Mouse (Mus musculus) megakaryocyte-erythroid progenitor cell, adult 5-6 weeks (primary cell): ENCODE measurements around the gene Pkd2l1. TPM values are rescaled to one million over a fixed set of nuclear protein-coding genes. Genes with fewer than 3 reads are reported as not detected.

Experiments
- ATAC-seq: replicated peaks from 2 replicates; pipeline ENCODE4 v1.8.0; 2016; ENCODE audit warnings: mild to moderate bottlenecking, inconsistent platforms; ENCODE audit not compliant: severe bottlenecking, poor library complexity, low FRiP score, low TSS enrichment
- total RNA-seq, 2 experiments: library from RNA; stranded (forward) in 1 of 2; stranded (reverse) in 1 of 2; fragments of 200-1000, 215-1000 nt in 1 of 2; fragments of >200 nt in 1 of 2; fragmentation: Nextera tagmentation in 1 of 2; gene quantifications; 2 replicates each; pipeline ENCODE4 v1.2.3; 2014 to 2017

Gene Pkd2l1
- total RNA-seq (2014; fragmentation: Nextera tagmentation) (0.04 TPM in 1 of 2 replicates, not detected in the other), total RNA-seq (2017) (not detected in 2 replicates)

DNA sequence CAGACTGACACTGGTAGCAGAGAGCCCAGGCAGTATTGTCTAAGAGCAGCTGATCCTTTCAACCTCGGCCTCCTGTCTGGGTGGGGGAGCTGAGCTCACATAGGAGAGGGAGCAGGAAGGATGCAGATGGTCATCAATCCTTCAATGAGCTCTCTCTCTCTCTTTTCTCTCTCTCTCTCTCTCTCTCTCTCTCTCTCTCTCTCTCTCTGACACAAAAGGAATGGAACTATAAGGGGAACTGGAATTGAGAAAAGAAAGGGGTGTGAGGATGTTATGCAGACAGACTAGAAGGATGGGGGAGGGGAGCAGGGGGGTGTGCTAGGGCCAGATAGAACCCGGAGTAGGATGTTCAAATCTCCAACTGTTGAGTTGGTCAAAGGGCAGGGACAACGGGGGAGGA lies at the start of gene Pkd2l1:
Pkd2l1 (minus strand) TSS at position 101 of the 400 bp plus-strand sequence.
- ATAC-seq = no peak

DNA sequence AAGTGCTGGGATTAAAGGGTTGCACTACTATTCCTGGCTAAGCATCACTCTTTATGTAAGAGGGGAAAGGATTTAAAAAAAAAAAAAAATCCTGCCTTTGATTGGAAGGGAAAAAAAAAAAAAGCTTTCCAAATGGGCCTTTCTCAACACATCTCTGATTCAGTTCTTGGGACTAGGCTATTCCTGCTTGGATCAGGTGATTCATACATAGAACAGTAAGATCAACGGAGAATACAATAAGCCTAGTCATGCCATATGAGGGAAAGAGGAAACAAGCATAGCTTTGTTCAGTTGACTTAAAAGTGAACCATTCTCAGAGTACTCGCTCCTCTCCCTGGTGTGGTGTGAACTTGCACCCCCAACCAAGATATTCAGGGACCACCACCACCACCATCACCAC lies 46.7 kb upstream of the Pkd2l1 start:
- no peak for ATAC-seq

DNA sequence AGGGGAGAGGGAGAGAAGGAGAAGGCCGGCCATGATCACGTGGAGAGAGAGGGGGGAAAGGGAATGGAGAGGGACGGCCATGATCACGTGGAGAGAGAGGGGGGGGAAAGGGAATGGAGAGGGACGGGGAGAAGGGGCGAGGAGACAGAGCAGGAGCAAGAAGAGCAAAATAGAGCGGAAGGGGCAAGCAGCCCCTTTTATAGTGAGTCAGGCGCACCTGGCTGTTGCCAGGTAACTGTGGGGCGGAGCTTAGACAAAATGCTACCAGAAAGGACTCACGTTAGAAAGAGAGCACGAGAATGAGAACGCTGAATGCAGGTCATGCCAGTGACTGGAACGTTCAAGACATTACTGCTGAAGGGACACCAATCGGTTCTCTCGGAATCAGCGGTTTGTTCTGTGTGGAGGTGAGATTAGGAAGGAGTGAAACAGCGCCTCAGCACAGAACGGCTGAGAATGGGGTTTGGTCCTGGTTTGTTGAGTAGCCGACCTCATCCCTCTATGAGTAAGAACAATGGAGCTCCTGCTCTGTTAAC lies 45.3 kb upstream of the Pkd2l1 start:
- 0 out of 2 replicates have a peak, but pooled peaks have one; percentile 52 for ATAC-seq

DNA sequence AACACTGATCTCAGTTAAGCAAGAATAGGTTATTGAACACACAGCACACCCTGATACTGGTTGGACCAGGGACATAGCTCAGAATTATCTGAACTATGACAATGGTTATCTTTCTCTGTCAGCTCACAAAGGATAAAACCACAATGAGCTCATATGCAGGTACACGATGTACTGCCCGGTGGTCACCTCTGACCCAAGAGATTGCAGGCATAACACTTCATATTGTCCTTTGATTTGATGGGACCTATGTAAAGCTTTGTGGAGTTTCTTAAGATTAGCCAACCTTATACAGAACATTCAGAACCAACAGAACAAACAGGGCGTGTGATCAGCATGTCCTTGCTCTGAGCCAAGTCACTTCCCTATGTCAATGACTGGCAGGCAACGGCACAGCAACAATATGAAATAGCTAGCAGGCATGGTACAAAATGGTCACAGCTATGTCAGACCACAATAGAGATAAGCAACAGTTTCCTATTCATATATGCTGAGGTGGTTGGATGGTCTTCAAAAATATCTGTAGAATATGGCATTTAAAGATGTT lies 39.4 kb upstream of the Pkd2l1 start:
- no peak for ATAC-seq

DNA sequence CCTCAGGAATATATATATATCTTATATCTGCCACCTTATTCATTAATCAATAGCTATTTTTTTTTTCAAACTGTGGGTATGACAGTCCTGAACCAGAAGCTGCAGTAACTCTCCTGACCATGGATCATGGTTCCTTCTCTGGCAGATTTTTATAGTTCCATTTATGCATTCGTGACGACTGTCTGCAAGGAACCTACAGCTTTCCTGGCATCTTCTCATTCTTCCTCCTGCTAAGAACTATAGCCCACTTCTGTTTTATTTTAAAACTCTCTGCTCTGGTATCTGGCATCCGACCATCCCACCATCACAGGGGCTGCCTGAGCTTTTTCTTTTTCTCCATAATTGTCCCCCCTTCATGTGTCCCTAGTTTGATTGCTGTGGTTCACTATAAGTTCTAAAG lies 38.0 kb upstream of the Pkd2l1 start:
- ATAC-seq = no peak

DNA sequence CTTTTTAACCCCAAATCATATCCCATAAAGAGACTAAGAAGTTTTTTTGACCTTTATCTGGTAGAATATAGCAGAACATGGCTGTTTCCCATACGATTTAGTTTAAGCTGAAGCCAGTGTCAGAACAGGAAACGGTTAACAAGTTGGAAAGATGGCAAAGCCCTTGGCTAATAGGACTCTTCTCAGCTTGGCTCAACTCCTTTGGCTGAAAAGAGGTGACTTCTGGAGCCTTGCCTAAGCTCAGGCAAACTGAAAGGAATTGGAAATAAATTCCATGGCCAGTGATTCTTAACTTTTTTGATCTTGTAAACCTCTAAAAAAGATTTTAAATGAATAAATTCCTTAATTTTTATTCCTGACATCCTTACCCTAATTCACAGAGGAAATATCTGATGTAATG lies 37.5 kb upstream of the Pkd2l1 start:
- ATAC-seq = no peak

GRCm38 (mm10) chr19:44225728-44226127 lies 33.5 kb upstream of the Pkd2l1 start:
- peak; percentile 65 for ATAC-seq

GRCm38 (mm10) chr19:44217958-44218525 lies 25.8 kb upstream of the Pkd2l1 start:
- ATAC-seq = no peak

DNA sequence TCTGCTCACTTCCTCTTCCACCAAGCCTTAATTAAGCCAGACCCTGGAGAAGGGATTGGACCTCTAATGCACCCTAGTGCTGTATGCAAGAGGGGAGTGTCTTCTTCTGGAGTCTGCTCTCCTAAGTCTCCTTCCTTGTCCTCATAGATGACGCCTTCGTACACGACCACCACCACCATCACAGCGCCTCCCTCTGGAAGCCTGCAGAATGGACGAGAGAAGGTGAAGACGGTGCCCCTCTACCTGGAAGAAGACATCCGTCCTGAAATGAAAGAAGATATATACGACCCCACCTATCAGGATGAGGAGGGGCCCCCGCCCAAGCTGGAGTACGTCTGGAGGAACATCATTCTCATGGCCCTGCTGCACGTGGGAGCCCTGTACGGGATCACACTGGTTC lies 23.0 kb upstream of the Pkd2l1 start:
- ATAC-seq = no peak

DNA sequence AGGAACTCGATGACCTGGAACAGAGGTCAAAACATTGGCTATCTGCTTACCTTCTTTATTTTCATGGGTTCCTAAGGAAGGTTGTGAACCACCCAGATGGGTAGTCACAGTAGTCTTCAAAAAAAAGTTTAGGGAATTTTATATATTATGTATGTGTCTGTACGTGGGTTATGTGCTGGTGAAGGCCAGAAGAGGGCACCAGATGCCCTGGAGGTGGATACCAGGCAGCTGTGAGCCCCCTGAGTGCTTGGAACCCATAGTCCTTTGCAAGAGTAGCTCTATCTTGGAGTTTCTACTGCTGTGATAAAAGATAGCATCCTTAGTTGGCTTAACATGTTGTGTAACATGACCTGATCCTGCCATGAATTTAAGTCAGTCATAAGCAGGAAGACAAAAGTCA lies 14.8 kb upstream of the Pkd2l1 start:
- peak; percentile 65; the same call in 1 of the 2 replicates for ATAC-seq

DNA sequence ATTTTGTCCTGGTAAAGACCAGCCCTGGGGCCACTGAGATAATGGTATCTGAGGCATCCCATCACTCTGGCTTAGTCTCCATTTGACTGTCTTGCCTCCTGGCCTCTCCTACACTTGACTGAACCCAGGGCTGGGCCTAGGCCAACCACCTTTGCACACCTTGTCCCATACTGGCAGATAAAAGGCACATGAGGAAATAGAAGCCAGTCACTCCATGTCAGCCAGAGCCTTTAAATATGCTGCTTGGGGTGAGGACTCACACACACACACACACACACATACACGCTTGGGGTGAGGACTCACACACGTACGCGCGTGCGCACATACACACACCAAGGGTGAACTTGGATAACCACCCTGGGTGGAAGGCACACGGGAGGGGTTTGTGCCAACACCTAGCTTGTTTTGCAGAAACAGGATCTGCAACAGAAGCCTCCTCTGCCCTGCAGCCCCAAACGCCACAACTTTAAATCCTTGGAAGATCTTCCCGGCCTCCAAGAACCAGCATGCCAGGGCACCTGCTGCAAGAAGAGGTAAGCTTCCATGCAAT lies 10.8 kb upstream of the Pkd2l1 start, which contains the start of gene Scd3:
Scd3 (plus strand) TSS at position 255 of the 550 bp plus-strand sequence.
- ATAC-seq = 0 out of 2 replicates have a peak, but pooled peaks have one; percentile 26

DNA sequence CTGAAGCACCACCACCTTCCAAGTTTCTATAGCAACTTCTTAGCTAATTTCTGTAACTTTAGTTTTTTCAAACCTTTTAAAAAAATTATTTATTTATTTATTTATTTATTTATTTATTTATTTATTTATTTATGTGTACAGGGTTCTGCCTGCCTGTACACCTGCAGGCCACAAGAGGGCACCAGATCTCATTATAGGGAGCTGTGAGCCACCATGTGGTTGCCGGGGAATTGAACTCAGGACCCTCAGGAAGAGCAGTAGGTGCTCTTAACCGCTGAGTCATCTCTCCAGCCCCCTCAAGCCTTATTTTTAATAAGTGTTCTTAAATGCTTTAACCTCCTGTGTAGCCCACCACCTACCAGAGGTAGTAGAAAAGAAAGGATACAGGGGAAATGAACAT lies 6.7 kb upstream of the Pkd2l1 start:
- ATAC-seq = no peak

DNA sequence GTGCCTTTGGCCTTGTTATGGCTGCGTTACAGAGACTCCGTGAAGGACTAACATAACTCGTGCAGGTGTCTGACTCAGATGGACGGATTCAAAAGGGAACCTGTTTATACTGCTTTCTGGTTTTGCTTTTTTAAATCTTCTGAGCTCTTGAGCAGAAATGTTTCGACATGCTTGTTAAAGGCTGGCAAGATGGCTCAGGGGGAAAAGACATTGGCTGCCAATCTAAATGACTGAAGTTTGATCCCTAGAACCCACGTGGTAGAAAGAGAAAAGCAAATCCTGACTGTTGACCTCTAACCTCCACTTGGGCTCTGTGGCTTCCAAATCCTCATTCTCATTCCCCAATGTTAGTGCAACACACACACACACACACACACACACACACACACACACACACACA lies 6.3 kb upstream of the Pkd2l1 start:
- no peak for ATAC-seq

- peak; percentile 51 for ATAC-seq
Measured at GRCm38 (mm10) chr19:44197053-44197852, 5.0 kb upstream of the Pkd2l1 start.

GRCm38 (mm10) chr19:44195138-44195537 lies 2.9 kb upstream of the Pkd2l1 start:
- ATAC-seq = peak; percentile 67; the same call in 1 of the 2 replicates

GRCm38 (mm10) chr19:44193906-44194305 lies 1.7 kb upstream of the Pkd2l1 start:
- no peak for ATAC-seq

- no peak for ATAC-seq
Measured at GRCm38 (mm10) chr19:44189056-44189455, 3.2 kb downstream of the Pkd2l1 start.

GRCm38 (mm10) chr19:44183968-44184367 lies 8.3 kb downstream of the Pkd2l1 start:
- ATAC-seq = no peak

DNA sequence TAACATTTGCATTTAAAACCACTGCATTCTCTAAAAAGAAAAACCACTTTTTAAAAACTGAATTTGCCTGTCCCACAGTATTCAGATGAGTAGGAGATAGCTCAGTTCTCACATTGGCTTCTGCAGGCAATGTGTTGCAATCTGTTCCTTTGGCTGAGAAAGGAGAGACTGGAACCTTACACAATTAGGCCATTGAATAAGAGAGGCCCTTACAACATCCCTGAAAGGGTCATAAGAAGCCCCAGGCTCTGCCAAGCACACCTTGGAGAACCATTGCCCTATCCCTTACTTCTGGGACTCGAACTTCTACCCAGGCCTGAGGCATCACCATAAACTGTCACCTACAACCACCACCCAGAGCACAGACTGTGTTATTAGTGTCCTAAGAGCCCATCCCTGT lies 11.7 kb downstream of the Pkd2l1 start:
- ATAC-seq = no peak

DNA sequence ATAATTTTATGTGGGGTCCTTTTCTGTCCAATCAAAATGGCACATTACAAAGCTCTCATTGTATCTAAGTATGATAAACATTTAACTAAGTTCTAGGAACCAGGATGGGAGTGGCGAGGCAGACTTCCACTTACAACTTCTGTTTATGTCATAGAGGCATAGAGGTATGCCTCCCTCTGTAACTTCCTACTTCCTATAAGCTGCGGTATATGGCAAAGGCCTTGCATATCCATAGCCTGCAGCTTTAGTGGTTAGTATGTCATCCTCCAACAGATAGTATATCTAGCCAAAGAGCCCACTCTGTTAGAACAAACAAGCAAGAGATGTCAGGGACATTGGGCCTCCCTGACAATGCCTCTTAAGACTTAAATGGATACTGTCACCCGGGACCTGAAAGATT lies 15.5 kb downstream of the Pkd2l1 start:
- ATAC-seq = no peak
